Mouse (Mus musculus): ENCODE results near the gene Nanos3.

The Nanos3 gene

GRCm38 (mm10) chr8:84180530-84181190, 4.4 kb downstream of the Nanos3 start:
- DNase-seq = no peak

- no peak for DNase-seq
Observed at GRCm38 (mm10) chr8:84179946-84180345, 5.1 kb downstream of the Nanos3 start.

- no peak for DNase-seq
Observed at GRCm38 (mm10) chr8:84178592-84178991, 6.4 kb downstream of the Nanos3 start.

- no peak for DNase-seq
Observed at GRCm38 (mm10) chr8:84177405-84177804, 7.6 kb downstream of the Nanos3 start.

- DNase-seq = no peak
Observed at GRCm38 (mm10) chr8:84176560-84176959, 8.5 kb downstream of the Nanos3 start.

GRCm38 (mm10) chr8:84173861-84174260, 11.2 kb downstream of the Nanos3 start:
- no peak for DNase-seq

GRCm38 (mm10) chr8:84170096-84170495, 14.9 kb downstream of the Nanos3 start:
- DNase-seq = no peak

GRCm38 (mm10) chr8:84167696-84168095, 17.3 kb downstream of the Nanos3 start:
- DNase-seq = no peak

GRCm38 (mm10) chr8:84157620-84158019, 27.4 kb downstream of the Nanos3 start:
- no peak for DNase-seq

GRCm38 (mm10) chr8:84149181-84149580, 35.8 kb downstream of the Nanos3 start:
- DNase-seq = no peak

- no peak for DNase-seq
Observed at GRCm38 (mm10) chr8:84148531-84148850, 36.5 kb downstream of the Nanos3 start.

- DNase-seq = peak; percentile 92
Observed at GRCm38 (mm10) chr8:84147769-84148530, 37.1 kb downstream of the Nanos3 start, which contains the start of the genes Cc2d1a and 4930432K21Rik. Gene Cc2d1a, minus strand, starts transcription at chr8:84147936. Gene 4930432K21Rik, plus strand, starts transcription at chr8:84148025.

GRCm38 (mm10) chr8:84147324-84147766, 37.7 kb downstream of the Nanos3 start:
- DNase-seq = no peak

GRCm38 (mm10) chr8:84144636-84145245, 40.3 kb downstream of the Nanos3 start:
- no peak for DNase-seq

GRCm38 (mm10) chr8:84140838-84141237, 44.2 kb downstream of the Nanos3 start:
- no peak for DNase-seq

GRCm38 (mm10) chr8:84137848-84138247, 47.2 kb downstream of the Nanos3 start:
- DNase-seq = no peak

- DNase-seq = no peak
Observed at GRCm38 (mm10) chr8:84132225-84132624, 52.8 kb downstream of the Nanos3 start.

- no peak for DNase-seq
Observed at GRCm38 (mm10) chr8:84130806-84131205, 54.2 kb downstream of the Nanos3 start.

GRCm38 (mm10) chr8:84128277-84128676, 56.7 kb downstream of the Nanos3 start:
- DNase-seq = no peak

- DNase-seq = no peak
Observed at GRCm38 (mm10) chr8:84127202-84127901, 57.7 kb downstream of the Nanos3 start.

GRCm38 (mm10) chr8:84126742-84127141, 58.3 kb downstream of the Nanos3 start:
- DNase-seq = no peak

GRCm38 (mm10) chr8:84125656-84126055, 59.4 kb downstream of the Nanos3 start, which contains the start of gene Podnl1:
Gene Podnl1, plus strand, starts transcription at chr8:84125989.
- no peak for DNase-seq

Measured in right cerebral cortex, postnatal 14 days (tissue).